In genomic region chr12:102524760-102525159, GRCm38 (mm10) we compare ENCODE assay signal across 9 mouse cellular contexts. TPM values are rescaled to one million over a fixed set of nuclear protein-coding genes. Genes with fewer than 3 reads are reported as not detected.
DNase-seq lines count a peak whose midpoint lies in the region; ATAC-seq and TF ChIP-seq lines count a peak whose summit lies in the region.
"Had no signal": no experiment of that assay in that cellular context is flagged by ENCODE, and none has a peak within 500 bp of the region (broad histone marks: within the 10 kb centered on the region; RNA-seq: fewer than 3 reads in every experiment).

No protein-coding gene starts in this region.

- H3K27me3 ChIP-seq in intestine, postnatal 0 days (replicated peaks; ENCODE audit: control insufficient read depth, insufficient read depth, low read length), result no peaks in the 10 kb centered on the region
- H3K27me3 ChIP-seq: heart, embryonic 15.5 days had no signal

- DNase-seq in cerebellum, adult 18-20 months, result peak; percentile 35 to 39
- no peak for DNase-seq in cerebellum, adult 11-12 months
- peak; percentile 15 for DNase-seq in ovary, postnatal 36 days (ENCODE audit: low spot score)
- no peak for DNase-seq in ovary, adult 18-20 months (ENCODE audit: low spot score)
- DNase-seq in frontal cortex, postnatal 25 days (ENCODE audit: low spot score in 2 of 2), result no peak

- H3K27ac ChIP-seq in intestine, postnatal 0 days (ENCODE audit: low read depth, low read length), result no peak overlapping the region
- H3K27ac ChIP-seq: heart, embryonic 15.5 days had no signal

- no peak overlapping the region for H3K9ac ChIP-seq in intestine, postnatal 0 days (ENCODE audit: low read depth, low read length)
- H3K9ac ChIP-seq: heart, embryonic 15.5 days had no signal

- H3K4me2 ChIP-seq in intestine, postnatal 0 days (replicated peaks; ENCODE audit: low read depth), result no peak overlapping the region
- H3K4me2 ChIP-seq: heart, embryonic 15.5 days had no signal

- peak; percentile 38; the same call in 1 of the 2 replicates for ATAC-seq in common myeloid progenitor, adult 5-6 weeks (replicated peaks; ENCODE audit: low read depth, poor library complexity, severe bottlenecking)
- ATAC-seq in intestine, postnatal 0 days, result 0 out of 2 replicates have a peak, but pooled peaks have one; percentile 25
- peak; percentile 68 for ATAC-seq in megakaryocyte-erythroid progenitor cell, adult 5-6 weeks (replicated peaks; ENCODE audit: low FRiP score, low TSS enrichment, poor library complexity, severe bottlenecking)

- H3K9me3 ChIP-seq in intestine, postnatal 0 days (ENCODE audit: control insufficient read depth), result no peaks in the 10 kb centered on the region
- H3K9me3 ChIP-seq: heart, embryonic 15.5 days had no signal

- H3K4me1 ChIP-seq in intestine, postnatal 0 days (replicated peaks; ENCODE audit: control insufficient read depth, insufficient read depth, low read length), result no peaks in the 10 kb centered on the region

- no peaks in the 10 kb centered on the region for H3K36me3 ChIP-seq in intestine, postnatal 0 days (ENCODE audit: control insufficient read depth, insufficient read depth)
- H3K36me3 ChIP-seq: heart, embryonic 15.5 days had no signal

- H3K4me3 ChIP-seq in intestine, postnatal 0 days (ENCODE audit: low read depth, low read length), result no peak overlapping the region
- H3K4me3 ChIP-seq: heart, embryonic 15.5 days had no signal

- TF ChIP-seq CTCF in intestine, postnatal 0 days (IDR thresholded peaks at IDR 0.05; ENCODE audit: low read depth), result peak; percentile 70

- whole genome bisulfite sequencing in intestine, postnatal 0 days, result 22% methylated on average over 6 of the region's 6 CpGs

RNA-seq across cellular contexts. Expression of gene Chga, which starts 30.0 kb away (rescaled TPM):
- total RNA-seq in common myeloid progenitor, adult 5-6 weeks (2017), result not detected in 2 replicates
- polyA plus RNA-seq in intestine, postnatal 0 days (2015; fragmentation: Nextera tagmentation; extraction: Ambion mirVana), result 41.5 and 43.2 TPM in 2 replicates
- not detected in 2 replicates for total RNA-seq in megakaryocyte-erythroid progenitor cell, adult 5-6 weeks (2014; fragmentation: Nextera tagmentation)
- not detected in 2 replicates for total RNA-seq in megakaryocyte-erythroid progenitor cell, adult 5-6 weeks (2017)

RNA-seq across cellular contexts. Expression of gene Golga5, which starts 55.8 kb away (rescaled TPM):
- total RNA-seq in common myeloid progenitor, adult 5-6 weeks (2017), result 76.9 and 81.0 TPM in 2 replicates
- 36.1 and 36.7 TPM in 2 replicates for polyA plus RNA-seq in intestine, postnatal 0 days (2015; fragmentation: Nextera tagmentation; extraction: Ambion mirVana)
- total RNA-seq in megakaryocyte-erythroid progenitor cell, adult 5-6 weeks (2014; fragmentation: Nextera tagmentation), result 19.7 and 28.0 TPM in 2 replicates
- total RNA-seq in megakaryocyte-erythroid progenitor cell, adult 5-6 weeks (2017), result 68.8 and 85.7 TPM in 2 replicates

Comparison
In these comparisons a context has a peak if more than half of its experiments do, and no peak if none do; other contexts are left out.
1. DNase-seq: peak in cerebellum, adult 18-20 months (2 of 2) and ovary, postnatal 36 days (single experiment); none in cerebellum, adult 11-12 months (single experiment), ovary, adult 18-20 months (single experiment) and frontal cortex, postnatal 25 days (0 of 2).
2. Peak in every context shown above with its lines, with median percentiles within 50 percentile points of each other: ATAC-seq.